Mouse (Mus musculus) MEL (cell line): ENCODE data around the gene Cfap299. TPM values are rescaled to one million over a fixed set of nuclear protein-coding genes. Genes with fewer than 3 reads are reported as not detected.

Experiments
- DNase-seq: peaks from one replicate; pipeline ENCODE4 v3.0.0; 2011; ENCODE audit warnings: low read depth, low spot score
- H3K27ac ChIP-seq: 2 replicates; pipeline ENCODE4 v1.5.1; 2012; ENCODE audit warnings: low read depth, mild to moderate bottlenecking, control low read depth, low read length, moderate library complexity; ENCODE audit not compliant: control insufficient read depth
- H3K27me3 ChIP-seq, 2 experiments: fragments of 150-350 bp in 1 of 2; sonication (generic) in 1 of 2; 2 replicates each; pipeline ENCODE4 v1.6.1; 2012; ENCODE audit warnings: low read length in 2 of 2, mild to moderate bottlenecking in 2 of 2, improper control_type of control experiment in 1 of 2, moderate library complexity in 1 of 2; ENCODE audit not compliant: insufficient read depth in 2 of 2, control insufficient read depth in 1 of 2
- H3K36me3 ChIP-seq, 2 experiments: 2 replicates each; pipeline ENCODE4 v1.6.1; 2012 to 2014; ENCODE audit warnings: low read length in 2 of 2, improper control_type of control experiment in 1 of 2, inconsistent platforms in 1 of 2, mild to moderate bottlenecking in 1 of 2; ENCODE audit not compliant: insufficient read depth in 2 of 2, control insufficient read depth in 1 of 2
- H3K4me1 ChIP-seq, 2 experiments: fragments of 150-350 bp in 1 of 2; sonication (generic) in 1 of 2; 2 replicates each; pipeline ENCODE4 v1.6.1; 2012; ENCODE audit warnings: low read length in 2 of 2, improper control_type of control experiment in 1 of 2, mild to moderate bottlenecking in 1 of 2; ENCODE audit not compliant: insufficient read depth in 2 of 2, control insufficient read depth in 1 of 2
- H3K4me3 ChIP-seq, 2 experiments: fragments of 150-350 bp in 1 of 2; sonication (generic) in 1 of 2; 2 replicates each; pipeline ENCODE4 v1.5.1; 2012; ENCODE audit warnings: low read depth in 2 of 2, low read length in 2 of 2, mild to moderate bottlenecking in 2 of 2, moderate library complexity in 2 of 2, control low read depth in 1 of 2, improper control_type of control experiment in 1 of 2; ENCODE audit not compliant: control insufficient read depth in 1 of 2, insufficient read depth in 1 of 2
- H3K79me2 ChIP-seq: 2 replicates; pipeline ENCODE4 v1.6.1; 2012; ENCODE audit warnings: mild to moderate bottlenecking, low read length, moderate library complexity; ENCODE audit not compliant: control insufficient read depth, poor library complexity, insufficient read depth
- H3K9ac ChIP-seq: 2 replicates; pipeline ENCODE4 v1.6.1; 2012; ENCODE audit warnings: low read depth, mild to moderate bottlenecking, control low read depth, low read length, moderate library complexity; ENCODE audit not compliant: control insufficient read depth, poor library complexity, severe bottlenecking
- H3K9me3 ChIP-seq: fragments of 150-350 bp; sonication (generic); replicated peaks from 2 replicates; pipeline ENCODE4 v1.6.1; 2012; ENCODE audit warnings: mild to moderate bottlenecking, low read length, improper control_type of control experiment, moderate library complexity; ENCODE audit not compliant: insufficient read depth
- BHLHE40 ChIP-seq: IDR thresholded peaks from 2 replicates; pipeline ENCODE4 v1.6.1; 2012; ENCODE audit warnings: low read depth, mild to moderate bottlenecking, inconsistent platforms, low read length, improper control_type of control experiment, borderline replicate concordance
- CHD1 ChIP-seq: IDR thresholded peaks from 2 replicates; pipeline ENCODE4 v1.6.1; 2012; ENCODE audit warnings: low read depth, mild to moderate bottlenecking, inconsistent platforms, low read length, improper control_type of control experiment
- CHD2 ChIP-seq: IDR thresholded peaks from 2 replicates; pipeline ENCODE4 v1.6.1; 2011; ENCODE audit warnings: low read length, improper control_type of control experiment
- EP300 ChIP-seq, 2 experiments: IDR thresholded peaks; 2 replicates each; pipeline ENCODE4 v1.6.1; 2011; ENCODE audit warnings: improper control_type of control experiment in 2 of 2, low read length in 2 of 2, low read depth in 1 of 2, mild to moderate bottlenecking in 1 of 2
- ETS1 ChIP-seq: IDR thresholded peaks from 2 replicates; pipeline ENCODE4 v1.6.1; 2012; ENCODE audit warnings: low read depth, mild to moderate bottlenecking, inconsistent platforms, low read length, improper control_type of control experiment, moderate library complexity
- GABPA ChIP-seq: IDR thresholded peaks from 2 replicates; pipeline ENCODE4 v1.6.1; 2012; ENCODE audit warnings: low read depth, mild to moderate bottlenecking, inconsistent platforms, low read length, improper control_type of control experiment, moderate library complexity
- GATA1 ChIP-seq: IDR thresholded peaks from 2 replicates; pipeline ENCODE4 v1.6.1; 2011; ENCODE audit warnings: low read depth, low read length, improper control_type of control experiment
- HCFC1 ChIP-seq: IDR thresholded peaks from 2 replicates; pipeline ENCODE4 v1.6.1; 2012; ENCODE audit warnings: low read depth, mild to moderate bottlenecking, inconsistent platforms, low read length, improper control_type of control experiment, moderate library complexity
- JUND ChIP-seq: IDR thresholded peaks from 2 replicates; pipeline ENCODE4 v1.6.1; 2011; ENCODE audit warnings: low read depth, mild to moderate bottlenecking, improper control_type of control experiment, low read length
- MAX ChIP-seq: IDR thresholded peaks from 2 replicates; pipeline ENCODE4 v1.6.1; 2011; ENCODE audit warnings: low read length, improper control_type of control experiment
- MAZ ChIP-seq: IDR thresholded peaks from 2 replicates; pipeline ENCODE4 v1.6.1; 2012; ENCODE audit warnings: low read depth, mild to moderate bottlenecking, inconsistent platforms, low read length, improper control_type of control experiment
- MXI1 ChIP-seq: IDR thresholded peaks from 2 replicates; pipeline ENCODE4 v1.6.1; 2011; ENCODE audit warnings: mild to moderate bottlenecking, low read depth, low read length, improper control_type of control experiment
- MYB ChIP-seq: IDR thresholded peaks from 2 replicates; pipeline ENCODE4 v1.6.1; 2011; ENCODE audit warnings: mild to moderate bottlenecking, low read depth, low read length, improper control_type of control experiment
- MYC ChIP-seq: IDR thresholded peaks from 2 replicates; pipeline ENCODE4 v1.6.1; 2011; ENCODE audit warnings: low read depth, mild to moderate bottlenecking, low read length, improper control_type of control experiment, moderate library complexity
- NELFE ChIP-seq: IDR thresholded peaks from 2 replicates; pipeline ENCODE4 v1.6.1; 2011; ENCODE audit warnings: low read depth, low read length, improper control_type of control experiment
- NRF1 ChIP-seq: IDR thresholded peaks from 2 replicates; pipeline ENCODE4 v1.6.1; 2014; ENCODE audit warnings: low read depth, mild to moderate bottlenecking, inconsistent platforms, low read length, improper control_type of control experiment, moderate library complexity; ENCODE audit not compliant: poor library complexity, insufficient read depth, severe bottlenecking
- POLR2A ChIP-seq, 2 experiments: IDR thresholded peaks; 2 replicates each; pipeline ENCODE4 v1.6.1; 2011 to 2012; ENCODE audit warnings: low read length in 2 of 2, mild to moderate bottlenecking in 2 of 2, control low read depth in 1 of 2, improper control_type of control experiment in 1 of 2, low read depth in 1 of 2, moderate library complexity in 1 of 2; ENCODE audit not compliant: control insufficient read depth in 1 of 2, insufficient read depth in 1 of 2, poor library complexity in 1 of 2
- POLR2AphosphoS2 ChIP-seq: IDR thresholded peaks from 2 replicates; pipeline ENCODE4 v1.6.1; 2011; ENCODE audit warnings: low read length, improper control_type of control experiment
- POLR2AphosphoS5 ChIP-seq: IDR thresholded peaks from 2 replicates; pipeline ENCODE4 v1.6.1; 2012; ENCODE audit warnings: low read depth, borderline replicate concordance, mild to moderate bottlenecking, inconsistent platforms, low read length, moderate library complexity, mixed read lengths
- RCOR1 ChIP-seq: IDR thresholded peaks from 2 replicates; pipeline ENCODE4 v1.6.1; 2012; ENCODE audit warnings: low read depth, mild to moderate bottlenecking, inconsistent platforms, low read length, improper control_type of control experiment
- TAL1 ChIP-seq: IDR thresholded peaks from 2 replicates; pipeline ENCODE4 v1.6.1; 2012; ENCODE audit warnings: mild to moderate bottlenecking, inconsistent platforms, low read length, moderate library complexity, mixed read lengths
- TBP ChIP-seq: IDR thresholded peaks from 2 replicates; pipeline ENCODE4 v1.8.0; 2011; ENCODE audit warnings: low read depth, low read length, improper control_type of control experiment
- UBTF ChIP-seq: IDR thresholded peaks from 2 replicates; pipeline ENCODE4 v1.6.1; 2012; ENCODE audit warnings: low read depth, mild to moderate bottlenecking, inconsistent platforms, low read length, improper control_type of control experiment, moderate library complexity, borderline replicate concordance; ENCODE audit not compliant: insufficient read depth
- USF1 ChIP-seq: IDR thresholded peaks from 2 replicates; pipeline ENCODE4 v1.6.1; 2014; ENCODE audit warnings: low read depth, mild to moderate bottlenecking, inconsistent platforms, low read length, improper control_type of control experiment, moderate library complexity
- polyA plus RNA-seq, 2 experiments: library from polyadenylated mRNA; stranded (reverse) in 1 of 2; unstranded in 1 of 2; fragments of >175 nt in 1 of 2; fragments of >200 nt in 1 of 2; gene quantifications; 2 replicates each; pipeline versions ENCODE4 v1.2.1 to v1.2.4; 2012; ENCODE audit warnings: low replicate concordance in 2 of 2, low read depth in 1 of 2; ENCODE audit not compliant: insufficient read length in 2 of 2, insufficient read depth in 1 of 2, missing spikeins in 1 of 2
- total RNA-seq: library from RNA; depleted of rRNA; stranded (reverse); fragments of 300-350 nt; gene quantifications from 2 replicates; pipeline ENCODE4 v1.2.3, GENCODE M21; 2012

Gene Cfap299
- total and polyA plus RNA-seq, 3 experiments = not detected

DNA sequence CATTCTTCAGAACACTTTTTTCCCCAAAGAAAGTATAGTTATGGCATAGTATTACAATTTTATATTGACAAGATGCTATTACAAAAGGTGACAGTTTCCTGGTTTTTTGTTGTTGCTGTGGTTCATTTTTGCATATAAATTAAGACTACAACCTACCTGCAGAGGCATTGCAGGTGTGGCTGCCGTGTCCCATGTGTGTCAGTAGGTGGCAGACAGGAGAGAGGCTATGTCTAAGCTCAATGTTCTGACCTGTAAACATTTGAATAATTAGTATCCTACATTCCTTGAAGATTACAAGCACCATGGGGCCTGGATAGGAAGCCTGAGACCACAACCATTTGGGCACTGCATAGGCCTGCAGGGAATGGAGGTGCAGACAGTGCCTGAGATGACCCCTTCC lies 212.2 kb downstream of the Cfap299 start:
- Histone ChIP-seq H3K27me3 (no peaks in the 10 kb centered on the region), H3K27ac (no peak overlapping the region), H3K4me3 (no peak overlapping the region), H3K4me1 (no peaks in the 10 kb centered on the region), H3K9me3 (no peaks in the 10 kb centered on the region), H3K36me3 (no peaks in the 10 kb centered on the region), H3K79me2 (no peaks in the 10 kb centered on the region), H3K9ac (no peak overlapping the region)
- no peak for DNase-seq
- TF ChIP-seq CHD1 (no peak), ETS1 (no peak), TAL1 (no peak), RCOR1 (no peak), BHLHE40 (no peak), MXI1 (no peak), NELFE (no peak), JUND (no peak), MYB (no peak), MAX (no peak), USF1 (no peak), TBP (no peak), UBTF (no peak), POLR2A (IDR thresholded peaks at IDR 0.05; ENCODE audit: control insufficient read depth in 1 of 2, insufficient read depth in 1 of 2, low read depth in 1 of 2, low read length in 2 of 2, poor library complexity in 1 of 2) (no peak), NRF1 (no peak), POLR2AphosphoS5 (no peak), GABPA (no peak)

DNA sequence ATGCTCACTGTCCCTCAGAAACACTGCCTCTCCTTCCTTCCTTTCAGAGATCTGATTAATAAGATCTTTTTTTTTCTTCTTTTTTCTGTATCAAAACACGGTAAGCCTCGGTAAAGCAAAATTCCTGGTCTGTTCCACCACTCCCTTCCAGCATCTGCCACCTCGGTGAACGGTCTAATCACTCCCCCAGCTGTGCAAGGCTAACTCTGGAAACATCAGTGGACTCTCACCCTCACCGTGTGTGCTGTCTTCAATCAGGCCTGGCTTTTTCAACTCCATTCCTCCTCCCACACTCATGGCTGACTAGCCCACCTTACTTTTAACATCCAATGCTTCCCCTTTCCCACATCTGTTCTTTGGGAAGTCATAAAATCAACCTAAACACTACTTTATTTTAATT lies 221.2 kb downstream of the Cfap299 start:
- Histone ChIP-seq H3K9me3 (no peaks in the 10 kb centered on the region), H3K4me1 (no peaks in the 10 kb centered on the region), H3K9ac (no peak overlapping the region), H3K79me2 (no peaks in the 10 kb centered on the region), H3K36me3 (no peaks in the 10 kb centered on the region), H3K27me3 (no peaks in the 10 kb centered on the region), H3K4me3 (no peak overlapping the region), H3K27ac (no peak overlapping the region)
- no peak for DNase-seq
- no peak for TF ChIP-seq MYC
- no peak for TF ChIP-seq POLR2AphosphoS2
- TF ChIP-seq CHD2 = no peak
- no peak for TF ChIP-seq HCFC1
- TF ChIP-seq MAZ = no peak
- no peak for TF ChIP-seq GATA1
- no peak for TF ChIP-seq EP300 (IDR thresholded peaks at IDR 0.05; ENCODE audit: low read depth in 1 of 2, low read length in 2 of 2)
